Mouse (Mus musculus): Measurements from ENCODE around the gene Pcca. TPM values are rescaled to one million over a fixed set of nuclear protein-coding genes. Genes with fewer than 3 reads are reported as not detected.

Pcca gene
- polyA plus RNA-seq, 1 experiment = 10.3 TPM

DNA sequence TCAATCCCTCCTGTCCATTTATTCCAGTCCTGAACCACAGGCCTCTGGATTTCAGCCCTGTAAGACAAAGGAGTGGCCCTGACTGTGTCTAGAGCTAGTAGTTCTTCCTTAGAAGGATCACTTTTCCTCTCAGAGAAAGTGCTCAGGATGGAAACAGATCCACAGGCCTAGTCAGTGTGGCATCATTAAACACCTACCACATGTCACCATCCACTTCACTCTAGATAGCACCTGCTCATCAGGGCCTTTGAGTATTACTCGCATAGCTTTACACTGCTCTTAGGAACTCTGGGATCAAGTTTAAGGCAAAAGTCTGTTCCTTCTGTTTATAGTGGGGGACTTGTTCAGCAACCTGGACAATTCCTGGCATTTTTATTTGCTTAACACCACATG lies 354.4 kb downstream of the Pcca start:
- no peaks in the 10 kb centered on the region for H3K79me3 ChIP-seq (ENCODE audit: low read depth)
- TF ChIP-seq FOSL1 (IDR thresholded peaks at IDR 0.05; ENCODE audit: insufficient read depth, low read length, poor library complexity, severe bottlenecking) (no peak), MYOG (IDR thresholded peaks at IDR 0.05; ENCODE audit: control insufficient read depth, extremely low read depth, insufficient read length) (no peak), MAX (IDR thresholded peaks at IDR 0.05) (no peak), USF1 (IDR thresholded peaks at IDR 0.05; ENCODE audit: low read depth) (no peak), CEBPB (IDR thresholded peaks at IDR 0.05; ENCODE audit: low read depth) (no peak), CTCF (IDR thresholded peaks at IDR 0.05; ENCODE audit: control insufficient read depth, insufficient read depth, insufficient read length) (no peak), MYOD1 (IDR thresholded peaks at IDR 0.05; ENCODE audit: control insufficient read depth, insufficient read length, low read depth) (no peak)

GRCm38 (mm10) chr14:122891470-122891968 lies 357.4 kb downstream of the Pcca start:
- no peaks in the 10 kb centered on the region for H3K79me3 ChIP-seq (ENCODE audit: low read depth)
- no peak overlapping the region for H3K4me3 ChIP-seq (ENCODE audit: insufficient read depth, poor library complexity, severe bottlenecking)
- TF ChIP-seq MYOG (IDR thresholded peaks at IDR 0.05; ENCODE audit: control insufficient read depth, extremely low read depth, insufficient read length) (no peak), FOSL1 (IDR thresholded peaks at IDR 0.05; ENCODE audit: insufficient read depth, low read length, poor library complexity, severe bottlenecking) (no peak), CEBPB (IDR thresholded peaks at IDR 0.05; ENCODE audit: low read depth) (no peak), USF1 (IDR thresholded peaks at IDR 0.05; ENCODE audit: low read depth) (no peak), MAX (IDR thresholded peaks at IDR 0.05) (no peak), CTCF (IDR thresholded peaks at IDR 0.05; ENCODE audit: control insufficient read depth, insufficient read depth, insufficient read length) (no peak)
- peaks cover 25% of the 10 kb centered on the region for H3K36me3 ChIP-seq (ENCODE audit: control insufficient read depth, insufficient read depth)
- no peaks in the 10 kb centered on the region for H3K27me3 ChIP-seq (ENCODE audit: control insufficient read depth, insufficient read depth, insufficient read length)
- no peaks in the 10 kb centered on the region for H3K79me2 ChIP-seq (ENCODE audit: control insufficient read depth, insufficient read depth)
- no peak overlapping the region for H3ac ChIP-seq (ENCODE audit: control insufficient read depth, insufficient read length, low read depth)

More for the DNA sequence above, 354.4 kb downstream of the Pcca start:
- Histone ChIP-seq H3K79me2 (ENCODE audit: control insufficient read depth, insufficient read depth) (no peaks in the 10 kb centered on the region), H3ac (ENCODE audit: control insufficient read depth, insufficient read length, low read depth) (no peak overlapping the region), H3K4me3 (ENCODE audit: insufficient read depth, poor library complexity, severe bottlenecking) (no peak overlapping the region), H3K36me3 (ENCODE audit: control insufficient read depth, insufficient read depth) (peaks cover 23% of the 10 kb centered on the region), H3K27me3 (ENCODE audit: control insufficient read depth, insufficient read depth, insufficient read length) (no peaks in the 10 kb centered on the region)

DNA sequence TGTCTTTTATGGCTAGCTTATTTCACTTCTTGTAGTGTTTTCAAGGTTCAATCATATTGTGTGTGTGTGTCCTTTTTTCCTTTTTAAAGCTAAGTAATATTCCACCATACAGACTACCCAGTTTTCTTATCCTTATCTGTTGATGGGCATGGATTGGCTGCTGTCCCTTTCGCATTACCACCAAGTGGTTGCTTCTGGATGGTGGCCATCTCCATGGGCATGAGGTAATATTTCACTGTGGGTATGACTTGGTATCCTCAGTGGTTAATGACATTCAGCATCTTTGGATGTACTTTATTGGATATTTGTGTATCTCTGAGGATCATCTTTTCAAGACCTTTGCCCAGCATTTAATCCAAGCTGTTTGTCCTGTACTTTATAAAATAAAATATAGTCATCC lies 362.0 kb downstream of the Pcca start:
- peaks cover 15% of the 10 kb centered on the region for H3K36me3 ChIP-seq (ENCODE audit: control insufficient read depth, insufficient read depth)
- H3K4me3 ChIP-seq (ENCODE audit: insufficient read depth, poor library complexity, severe bottlenecking) = no peak overlapping the region
- no peaks in the 10 kb centered on the region for H3K79me3 ChIP-seq (ENCODE audit: low read depth)
- TF ChIP-seq FOSL1 (IDR thresholded peaks at IDR 0.05; ENCODE audit: insufficient read depth, low read length, poor library complexity, severe bottlenecking) = no peak
- no peak for TF ChIP-seq CTCF (IDR thresholded peaks at IDR 0.05; ENCODE audit: control insufficient read depth, insufficient read depth, insufficient read length)
- no peak for TF ChIP-seq MYOD1 (IDR thresholded peaks at IDR 0.05; ENCODE audit: control insufficient read depth, insufficient read length, low read depth)
- TF ChIP-seq MAX (IDR thresholded peaks at IDR 0.05) = no peak
- no peak for TF ChIP-seq CEBPB (IDR thresholded peaks at IDR 0.05; ENCODE audit: low read depth)
- no peak for TF ChIP-seq MYOG (IDR thresholded peaks at IDR 0.05; ENCODE audit: control insufficient read depth, extremely low read depth, insufficient read length)
- TF ChIP-seq USF1 (IDR thresholded peaks at IDR 0.05; ENCODE audit: low read depth) = no peak
- no peaks in the 10 kb centered on the region for H3K27me3 ChIP-seq (ENCODE audit: control insufficient read depth, insufficient read depth, insufficient read length)
- H3K79me2 ChIP-seq (ENCODE audit: control insufficient read depth, insufficient read depth) = no peaks in the 10 kb centered on the region
- no peak overlapping the region for H3ac ChIP-seq (ENCODE audit: control insufficient read depth, insufficient read length, low read depth)

DNA sequence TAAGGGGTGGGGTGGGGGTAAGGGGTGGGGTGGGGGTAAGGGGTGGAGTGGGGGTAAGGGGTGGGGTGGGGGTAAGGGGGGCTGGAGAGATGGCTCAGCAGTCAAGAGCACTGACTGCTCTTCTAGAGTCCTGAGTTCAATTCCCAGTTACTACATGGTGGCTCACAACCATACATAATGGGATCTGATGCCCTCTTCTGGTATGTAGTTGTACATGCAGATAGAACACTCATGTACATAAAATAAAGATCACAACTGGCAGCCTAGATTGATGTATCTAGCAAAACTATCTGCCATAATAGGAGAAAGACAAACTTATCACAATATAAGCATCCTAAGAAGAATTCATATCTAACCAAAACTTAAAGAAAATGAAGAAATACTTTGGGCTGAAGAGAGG lies 364.4 kb downstream of the Pcca start:
- H3K27me3 ChIP-seq (ENCODE audit: control insufficient read depth, insufficient read depth, insufficient read length) = no peaks in the 10 kb centered on the region
- no peak for TF ChIP-seq CTCF (IDR thresholded peaks at IDR 0.05; ENCODE audit: control insufficient read depth, insufficient read depth, insufficient read length)
- TF ChIP-seq MYOD1 (IDR thresholded peaks at IDR 0.05; ENCODE audit: control insufficient read depth, insufficient read length, low read depth) = no peak
- TF ChIP-seq MAX (IDR thresholded peaks at IDR 0.05) = no peak
- TF ChIP-seq MYOG (IDR thresholded peaks at IDR 0.05; ENCODE audit: control insufficient read depth, extremely low read depth, insufficient read length) = no peak
- TF ChIP-seq USF1 (IDR thresholded peaks at IDR 0.05; ENCODE audit: low read depth) = no peak
- H3K79me2 ChIP-seq (ENCODE audit: control insufficient read depth, insufficient read depth) = no peaks in the 10 kb centered on the region
- no peaks in the 10 kb centered on the region for H3K79me3 ChIP-seq (ENCODE audit: low read depth)
- peaks cover 3% of the 10 kb centered on the region for H3K36me3 ChIP-seq (ENCODE audit: control insufficient read depth, insufficient read depth)
- H3K4me3 ChIP-seq (ENCODE audit: insufficient read depth, poor library complexity, severe bottlenecking) = no peak overlapping the region
- H3ac ChIP-seq (ENCODE audit: control insufficient read depth, insufficient read length, low read depth) = no peak overlapping the region

DNA sequence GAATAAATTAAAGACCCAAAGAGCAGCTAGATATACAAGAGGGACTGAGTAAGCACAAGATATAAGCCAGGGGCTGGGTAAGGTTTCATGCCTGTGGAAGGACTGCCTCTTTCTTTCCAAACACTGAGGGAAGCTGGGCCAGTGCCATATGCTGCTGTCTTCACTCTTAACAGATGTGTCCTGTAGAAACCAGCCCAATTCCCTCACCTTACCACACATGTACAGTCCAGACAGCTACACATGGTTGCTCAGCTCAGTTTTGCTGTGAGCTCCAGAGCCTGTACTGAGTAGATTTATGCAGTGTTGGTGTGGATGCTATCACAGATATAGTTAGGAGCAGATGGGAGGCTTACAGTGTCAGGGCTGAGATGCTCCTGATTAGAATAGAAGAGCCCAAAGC lies 366.6 kb downstream of the Pcca start:
- H3K79me3 ChIP-seq (ENCODE audit: low read depth) = no peaks in the 10 kb centered on the region
- no peaks in the 10 kb centered on the region for H3K27me3 ChIP-seq (ENCODE audit: control insufficient read depth, insufficient read depth, insufficient read length)
- H3K36me3 ChIP-seq (ENCODE audit: control insufficient read depth, insufficient read depth) = peaks cover 10% of the 10 kb centered on the region
- no peaks in the 10 kb centered on the region for H3K79me2 ChIP-seq (ENCODE audit: control insufficient read depth, insufficient read depth)
- TF ChIP-seq FOSL1 (IDR thresholded peaks at IDR 0.05; ENCODE audit: insufficient read depth, low read length, poor library complexity, severe bottlenecking) (no peak), CEBPB (IDR thresholded peaks at IDR 0.05; ENCODE audit: low read depth) (no peak)
- no peak overlapping the region for H3K4me3 ChIP-seq (ENCODE audit: insufficient read depth, poor library complexity, severe bottlenecking)
- H3ac ChIP-seq (ENCODE audit: control insufficient read depth, insufficient read length, low read depth) = no peak overlapping the region

- TF ChIP-seq MYOD1 (IDR thresholded peaks at IDR 0.05; ENCODE audit: control insufficient read depth, insufficient read length, low read depth) (no peak), MAX (IDR thresholded peaks at IDR 0.05) (no peak), USF1 (IDR thresholded peaks at IDR 0.05; ENCODE audit: low read depth) (no peak), FOSL1 (IDR thresholded peaks at IDR 0.05; ENCODE audit: insufficient read depth, low read length, poor library complexity, severe bottlenecking) (no peak), CTCF (IDR thresholded peaks at IDR 0.05; ENCODE audit: control insufficient read depth, insufficient read depth, insufficient read length) (no peak), MYOG (IDR thresholded peaks at IDR 0.05; ENCODE audit: control insufficient read depth, extremely low read depth, insufficient read length) (no peak), CEBPB (IDR thresholded peaks at IDR 0.05; ENCODE audit: low read depth) (no peak)
- H3K27me3 ChIP-seq (ENCODE audit: control insufficient read depth, insufficient read depth, insufficient read length) = no peaks in the 10 kb centered on the region
- H3ac ChIP-seq (ENCODE audit: control insufficient read depth, insufficient read length, low read depth) = no peak overlapping the region
- no peaks in the 10 kb centered on the region for H3K79me2 ChIP-seq (ENCODE audit: control insufficient read depth, insufficient read depth)
- peaks cover 14% of the 10 kb centered on the region for H3K36me3 ChIP-seq (ENCODE audit: control insufficient read depth, insufficient read depth)
- H3K4me3 ChIP-seq (ENCODE audit: insufficient read depth, poor library complexity, severe bottlenecking) = no peak overlapping the region
- H3K79me3 ChIP-seq (ENCODE audit: low read depth) = no peaks in the 10 kb centered on the region
These were observed 367.1 kb downstream of the Pcca start for GRCm38 (mm10) chr14:122901177-122901576.

Data from C2C12 (cell line).